Mouse (Mus musculus) T-helper 1 cell (primary cell): ENCODE measurements around the gene Gm42878.

Experiments used
- in situ Hi-C: fragments of 300-600 bp; cut with MboI, MseI; formaldehyde crosslinking; loops from one replicate; pipeline ENCODE4 v1.15.1; 2025; ENCODE audit warnings: high pct_unique_total_duplicates

Gene Gm42878

GRCm38 (mm10) chr5:121500719-121501118 lies 44.6 kb downstream of the Gm42878 start:
- in situ Hi-C loops, result no loop called here

DNA sequence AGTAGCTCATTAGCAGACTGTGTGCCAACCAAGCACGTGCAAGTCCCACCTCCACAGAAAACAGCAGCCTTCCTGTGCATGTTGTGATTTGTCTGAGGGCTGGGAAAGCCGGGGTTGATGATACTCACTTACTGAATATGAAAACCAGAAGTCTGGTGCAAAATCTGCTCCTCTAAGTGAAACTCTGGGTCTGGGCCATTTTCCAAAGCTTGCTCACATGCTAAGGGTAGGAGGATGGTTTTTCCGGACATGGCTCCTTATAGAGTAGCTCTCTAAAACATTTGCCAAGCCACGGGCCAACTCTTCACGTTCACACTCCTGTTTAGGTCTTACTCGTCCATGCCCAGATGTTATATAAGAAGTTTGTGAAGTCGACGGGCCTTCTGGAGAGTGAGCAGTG lies 52.0 kb downstream of the Gm42878 start:
- in situ Hi-C loops, result no loop called here

- in situ Hi-C loops, result loop anchor here (5.0 kb wide), 1 partner anchor 468 kb away; no protein-coding TSS in a partner anchor
Measured at GRCm38 (mm10) chr5:121484801-121485200, 60.5 kb downstream of the Gm42878 start.

- in situ Hi-C loops, result loop anchor here (5.0 to 10.0 kb wide), 2 partner anchors 35 to 623 kb away; no protein-coding TSS in a partner anchor
Measured at GRCm38 (mm10) chr5:121477680-121478079, 67.6 kb downstream of the Gm42878 start.

- in situ Hi-C loops, result loop anchor here (5.0 to 10.0 kb wide), 2 partner anchors 34 to 621 kb away; no protein-coding TSS in a partner anchor
Measured at GRCm38 (mm10) chr5:121476040-121476439, 69.2 kb downstream of the Gm42878 start.

- in situ Hi-C loops, result loop anchor here (5.0 to 10.0 kb wide), 2 partner anchors 32 to 620 kb away; no protein-coding TSS in a partner anchor
Measured at GRCm38 (mm10) chr5:121474610-121475009, 70.7 kb downstream of the Gm42878 start.

DNA sequence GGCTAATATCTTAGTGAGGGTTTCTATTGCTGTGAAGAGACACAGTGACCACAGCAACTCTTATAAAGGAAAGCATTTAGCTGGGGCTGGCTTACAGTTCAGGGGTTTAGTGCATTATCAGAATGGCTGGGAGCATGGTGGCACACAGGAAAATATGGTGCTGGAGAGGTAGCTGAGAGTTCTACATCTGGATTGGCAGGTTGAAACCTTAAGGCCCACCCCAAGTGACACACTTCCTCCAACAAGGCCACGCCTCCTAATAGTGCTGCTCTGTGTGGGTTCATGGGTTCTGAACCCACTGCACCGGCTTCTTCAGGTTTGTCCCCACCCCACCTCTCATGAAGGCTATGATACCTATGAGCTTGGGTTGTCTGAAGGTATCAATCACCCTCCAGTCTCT lies 72.9 kb downstream of the Gm42878 start:
- in situ Hi-C loops, result loop anchor here (10.0 kb wide), 1 partner anchor 618 kb away; no protein-coding TSS in a partner anchor

DNA sequence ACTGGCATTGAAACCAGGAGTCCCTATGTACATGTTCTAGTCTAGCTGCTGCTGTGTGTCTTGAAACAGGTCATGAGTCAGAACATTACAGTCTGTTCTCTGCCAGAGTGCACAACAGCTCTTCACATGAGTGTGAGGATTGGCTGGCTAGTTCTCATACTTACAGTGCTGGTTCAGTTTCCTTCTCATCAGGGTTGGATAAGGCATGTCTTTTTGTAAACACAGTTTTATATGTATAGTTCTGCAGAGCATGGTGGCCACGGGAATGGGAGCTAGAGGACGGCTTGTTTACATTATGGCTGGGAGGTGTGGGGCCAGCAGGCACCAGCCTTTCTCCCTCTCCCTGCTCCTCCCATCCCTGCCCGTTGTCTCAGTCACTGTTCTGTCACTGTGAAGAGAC lies 75.7 kb downstream of the Gm42878 start:
- in situ Hi-C loops, result no loop called here
